Comparison of ENCODE assay signal across 26 mouse cellular contexts in genomic region chr13:58309499-58309898, GRCm38 (mm10). TPM values are rescaled to one million over a fixed set of nuclear protein-coding genes. Genes with fewer than 3 reads are reported as not detected.
DNase-seq lines count a peak whose midpoint lies in the region; ATAC-seq lines count a peak whose summit lies in the region.
"Had no signal": no experiment of that assay in that cellular context is flagged by ENCODE, and none has a peak within 500 bp of the region (broad histone marks: within the 10 kb centered on the region; RNA-seq: fewer than 3 reads in every experiment).

No protein-coding gene starts in this region.

- no peaks in the 10 kb centered on the region for H3K36me3 ChIP-seq in hindbrain, embryonic 10.5 days
- no peaks in the 10 kb centered on the region for H3K36me3 ChIP-seq in hindbrain, embryonic 12.5 days
- H3K36me3 ChIP-seq in midbrain, embryonic 11.5 days (ENCODE audit: control insufficient read depth, insufficient read depth, low read length), result no peaks in the 10 kb centered on the region
- H3K36me3 ChIP-seq in midbrain, embryonic 16.5 days (ENCODE audit: control insufficient read depth, insufficient read depth, low read length), result no peaks in the 10 kb centered on the region
- no peaks in the 10 kb centered on the region for H3K36me3 ChIP-seq in forebrain, embryonic 16.5 days (ENCODE audit: control insufficient read depth, insufficient read depth)
- H3K36me3 ChIP-seq: embryonic facial prominence, embryonic 10.5 days; embryonic facial prominence, embryonic 12.5 days; forebrain, embryonic 15.5 days; G1E had no signal

- 78% methylated on average over 8 of the region's 8 CpGs for WGBS in hindbrain, embryonic 10.5 days
- WGBS in hindbrain, embryonic 12.5 days, result 63% methylated on average over 8 of the region's 8 CpGs
- 75% methylated on average over 8 of the region's 8 CpGs for WGBS in midbrain, embryonic 11.5 days
- 66% methylated on average over 8 of the region's 8 CpGs for WGBS in midbrain, embryonic 16.5 days
- WGBS in forebrain, embryonic 16.5 days, result 71% methylated on average over 8 of the region's 8 CpGs

- H3K27me3 ChIP-seq in hindbrain, embryonic 10.5 days (ENCODE audit: insufficient read depth, poor library complexity, severe bottlenecking), result no peaks in the 10 kb centered on the region
- no peaks in the 10 kb centered on the region for H3K27me3 ChIP-seq in hindbrain, embryonic 12.5 days
- H3K27me3 ChIP-seq in midbrain, embryonic 11.5 days (ENCODE audit: control insufficient read depth, insufficient read depth, low read length), result no peaks in the 10 kb centered on the region
- no peaks in the 10 kb centered on the region for H3K27me3 ChIP-seq in midbrain, embryonic 16.5 days (ENCODE audit: control insufficient read depth, insufficient read depth, low read depth, low read length)
- no peaks in the 10 kb centered on the region for H3K27me3 ChIP-seq in forebrain, embryonic 16.5 days (replicated peaks; ENCODE audit: control insufficient read depth, insufficient read depth, low read length)
- H3K27me3 ChIP-seq: CH12.LX; embryonic facial prominence, embryonic 12.5 days; forebrain, embryonic 13.5 days; forebrain, embryonic 15.5 days; Patski had no signal

- peak; percentile 18 for DNase-seq in embryo, embryonic 11 days
- DNase-seq in embryo, embryonic 10 days (ENCODE audit: low spot score), result no peak
- peak; percentile 7 for DNase-seq in hindbrain, embryonic 10.5 days (ENCODE audit: low spot score)
- peak; percentile 35 for DNase-seq in midbrain, embryonic 11.5 days (ENCODE audit: low spot score, missing footprints)
- peak; percentile 7 for DNase-seq in mesoderm, embryonic 11.5 days (ENCODE audit: low read depth, low spot score)
- DNase-seq: adrenal gland, adult 8-10 months; adrenal gland, postnatal 14 days; adrenal gland, postnatal 36 days; B cell, adult 2 months; cerebellum, adult 11-12 months; cerebellum, adult 2 months; cerebellum, adult 9-10 months; cerebellum, postnatal 10 days; cerebellum, postnatal 25 days had no signal

- H3K9ac ChIP-seq in hindbrain, embryonic 12.5 days, result no peak overlapping the region
- no peak overlapping the region for H3K9ac ChIP-seq in midbrain, embryonic 11.5 days (ENCODE audit: low read length)
- H3K9ac ChIP-seq in midbrain, embryonic 16.5 days (ENCODE audit: low read depth, low read length), result no peak overlapping the region
- H3K9ac ChIP-seq in forebrain, embryonic 16.5 days (replicated peaks; ENCODE audit: low read depth, low read length), result no peak overlapping the region
- H3K9ac ChIP-seq: embryonic facial prominence, embryonic 12.5 days; forebrain, embryonic 13.5 days; forebrain, embryonic 15.5 days had no signal

- no peak overlapping the region for H3K4me2 ChIP-seq in hindbrain, embryonic 12.5 days (replicated peaks)
- H3K4me2 ChIP-seq in midbrain, embryonic 11.5 days, result no peak overlapping the region
- no peak overlapping the region for H3K4me2 ChIP-seq in midbrain, embryonic 16.5 days (ENCODE audit: low read length)
- H3K4me2 ChIP-seq in forebrain, embryonic 16.5 days (ENCODE audit: low read length), result no peak overlapping the region
- H3K4me2 ChIP-seq: embryonic facial prominence, embryonic 12.5 days; forebrain, embryonic 13.5 days; forebrain, embryonic 15.5 days had no signal

- no peak overlapping the region for H3K27ac ChIP-seq in hindbrain, embryonic 10.5 days
- no peak overlapping the region for H3K27ac ChIP-seq in hindbrain, embryonic 12.5 days
- no peak overlapping the region for H3K27ac ChIP-seq in midbrain, embryonic 11.5 days (ENCODE audit: low read depth, low read length)
- no peak overlapping the region for H3K27ac ChIP-seq in midbrain, embryonic 16.5 days (ENCODE audit: low read length)
- H3K27ac ChIP-seq in forebrain, embryonic 16.5 days (ENCODE audit: low read length), result no peak overlapping the region
- H3K27ac ChIP-seq: embryonic facial prominence, embryonic 10.5 days; embryonic facial prominence, embryonic 12.5 days; forebrain, embryonic 13.5 days; forebrain, embryonic 15.5 days had no signal

- no peaks in the 10 kb centered on the region for H3K4me1 ChIP-seq in hindbrain, embryonic 10.5 days (replicated peaks)
- no peaks in the 10 kb centered on the region; the same call in 1 of the 2 replicates for H3K4me1 ChIP-seq in hindbrain, embryonic 12.5 days
- no peaks in the 10 kb centered on the region for H3K4me1 ChIP-seq in midbrain, embryonic 11.5 days (ENCODE audit: control insufficient read depth, insufficient read depth, low read length)
- H3K4me1 ChIP-seq in midbrain, embryonic 16.5 days (ENCODE audit: control insufficient read depth, insufficient read depth, low read length), result no peaks in the 10 kb centered on the region
- H3K4me1 ChIP-seq in forebrain, embryonic 16.5 days (replicated peaks; ENCODE audit: control insufficient read depth, insufficient read depth, low read length), result no peaks in the 10 kb centered on the region
- H3K4me1 ChIP-seq: embryonic facial prominence, embryonic 12.5 days; forebrain, embryonic 13.5 days; forebrain, embryonic 15.5 days had no signal

- no peak overlapping the region for H3K4me3 ChIP-seq in hindbrain, embryonic 10.5 days
- H3K4me3 ChIP-seq in hindbrain, embryonic 12.5 days, result no peak overlapping the region
- H3K4me3 ChIP-seq in midbrain, embryonic 11.5 days (ENCODE audit: low read depth, low read length), result no peak overlapping the region
- no peak overlapping the region for H3K4me3 ChIP-seq in midbrain, embryonic 16.5 days (ENCODE audit: low read depth, low read length)
- H3K4me3 ChIP-seq in forebrain, embryonic 16.5 days (replicated peaks; ENCODE audit: low read length), result no peak overlapping the region
- H3K4me3 ChIP-seq: embryonic facial prominence, embryonic 10.5 days; embryonic facial prominence, embryonic 12.5 days; forebrain, embryonic 13.5 days; forebrain, embryonic 15.5 days had no signal

- ATAC-seq in hindbrain, embryonic 12.5 days (ENCODE audit: low FRiP score), result no peak
- no peak for ATAC-seq in midbrain, embryonic 11.5 days (ENCODE audit: low FRiP score)
- ATAC-seq in midbrain, embryonic 16.5 days, result no peak
- ATAC-seq in forebrain, embryonic 16.5 days, result no peak
- ATAC-seq: activated CD4-positive, CD25-positive, alpha-beta regulatory T cell, adult 4 months; CD4-positive, CD25-positive, alpha-beta regulatory T cell, adult 4 months; forebrain, embryonic 13.5 days; forebrain, embryonic 15.5 days; Patski had no signal

- H3K9me3 ChIP-seq in hindbrain, embryonic 10.5 days, result no peaks in the 10 kb centered on the region
- no peaks in the 10 kb centered on the region for H3K9me3 ChIP-seq in hindbrain, embryonic 12.5 days (replicated peaks)
- H3K9me3 ChIP-seq in midbrain, embryonic 11.5 days (ENCODE audit: control insufficient read depth, low read length), result no peaks in the 10 kb centered on the region
- no peaks in the 10 kb centered on the region for H3K9me3 ChIP-seq in midbrain, embryonic 16.5 days (replicated peaks; ENCODE audit: control insufficient read depth, low read length, poor library complexity, severe bottlenecking)
- H3K9me3 ChIP-seq in forebrain, embryonic 16.5 days (ENCODE audit: control insufficient read depth, low read length), result no peaks in the 10 kb centered on the region
- H3K9me3 ChIP-seq: embryonic facial prominence, embryonic 10.5 days; embryonic facial prominence, embryonic 12.5 days; forebrain, embryonic 13.5 days; forebrain, embryonic 15.5 days; G1E had no signal

RNA-seq across cellular contexts. Expression of gene Gkap1, which starts 34.0 kb away (rescaled TPM):
- 23.2 and 23.6 TPM in 2 replicates for polyA plus RNA-seq in hindbrain, embryonic 10.5 days (2016; fragmentation: Nextera tagmentation; extraction: Ambion mirVana)
- 42.7 and 44.0 TPM in 2 replicates for polyA plus RNA-seq in hindbrain, embryonic 12.5 days (2016; fragmentation: Nextera tagmentation; extraction: Ambion mirVana)
- polyA plus RNA-seq in midbrain, embryonic 11.5 days (2014; fragmentation: Nextera tagmentation; extraction: Ambion mirVana), result 40.8 and 45.5 TPM in 2 replicates
- polyA plus RNA-seq in midbrain, embryonic 16.5 days (2015; fragmentation: Nextera tagmentation; extraction: Ambion mirVana), result 20.4 and 22.7 TPM in 2 replicates
- 18.7 and 21.3 TPM in 2 replicates for polyA plus RNA-seq in forebrain, embryonic 16.5 days (2015; fragmentation: Nextera tagmentation; extraction: Ambion mirVana)

RNA-seq across cellular contexts. Expression of gene Kif27, which starts 49.4 kb away (rescaled TPM):
- polyA plus RNA-seq in hindbrain, embryonic 10.5 days (2016; fragmentation: Nextera tagmentation; extraction: Ambion mirVana), result 0.72 and 1.5 TPM in 2 replicates
- 2.4 and 2.5 TPM in 2 replicates for polyA plus RNA-seq in hindbrain, embryonic 12.5 days (2016; fragmentation: Nextera tagmentation; extraction: Ambion mirVana)
- polyA plus RNA-seq in midbrain, embryonic 11.5 days (2014; fragmentation: Nextera tagmentation; extraction: Ambion mirVana), result 1.1 and 1.3 TPM in 2 replicates
- 1.9 and 2.0 TPM in 2 replicates for polyA plus RNA-seq in midbrain, embryonic 16.5 days (2015; fragmentation: Nextera tagmentation; extraction: Ambion mirVana)
- 0.93 and 1.4 TPM in 2 replicates for polyA plus RNA-seq in forebrain, embryonic 16.5 days (2015; fragmentation: Nextera tagmentation; extraction: Ambion mirVana)
- polyA plus RNA-seq: activated CD4-positive, CD25-positive, alpha-beta regulatory T cell, adult 4 months; CD4-positive, CD25-positive, alpha-beta regulatory T cell, adult 4 months; G1E had no signal
